Mouse (Mus musculus) cortical plate, adult 2 months (tissue): ENCODE data around the gene Gys2. TPM values are rescaled to one million over a fixed set of nuclear protein-coding genes. Genes with fewer than 3 reads are reported as not detected.
"Not testable (repeated sequence)": the region's sequence is repeated elsewhere in the genome, so short reads cannot be mapped to it uniquely, and the experiment has no call there.

Source experiments
- H3K27ac ChIP-seq: fragments of 200-500 bp; 2 replicates; pipeline ENCODE4 v1.5.1; 2012; ENCODE audit warnings: low read length, control low read depth, inconsistent platforms; ENCODE audit not compliant: insufficient read depth
- H3K4me1 ChIP-seq: fragments of 200-500 bp; 2 replicates; pipeline ENCODE4 v1.6.1; 2011; ENCODE audit warnings: low read length; ENCODE audit not compliant: control insufficient read depth, insufficient read depth
- H3K4me3 ChIP-seq: fragments of 200-500 bp; 2 replicates; pipeline ENCODE4 v1.5.1; 2011; ENCODE audit warnings: mild to moderate bottlenecking, low read length, control low read depth; ENCODE audit not compliant: insufficient read depth
- CTCF ChIP-seq: fragments of 200-500 bp; IDR thresholded peaks from 2 replicates; pipeline ENCODE4 v1.5.1; 2011; ENCODE audit warnings: mild to moderate bottlenecking, control low read depth, low read length; ENCODE audit not compliant: insufficient read depth; ENCODE audit errors: extremely low read depth
- POLR2A ChIP-seq: fragments of 200-500 bp; IDR thresholded peaks from 2 replicates; pipeline ENCODE4 v1.6.1; 2011; ENCODE audit warnings: mild to moderate bottlenecking, low read length, control low read depth; ENCODE audit not compliant: insufficient read depth; ENCODE audit errors: extremely low read depth
- polyA plus RNA-seq: library from polyadenylated mRNA; depleted of rRNA; stranded (reverse); fragments of >200 nt; gene quantifications from 2 replicates; pipeline ENCODE4 v1.2.3, GENCODE M21; 2012; rRNA removed

The Gys2 gene
- polyA plus RNA-seq = 0.13 TPM in 1 of 2 replicates, not detected in the other

- H3K27ac ChIP-seq = no peak within 1 kb of the TSS
- TF ChIP-seq CTCF = no peak
- no peak within 1 kb of the TSS for H3K4me3 ChIP-seq
- H3K4me1 ChIP-seq = no peaks in the 10 kb centered on the region
These were observed at the start of gene Gys2 for GRCm38 (mm10) chr6:142472801-142473203. Gene Gys2, minus strand, starts transcription at chr6:142473109.

- H3K4me1 ChIP-seq = no peaks in the 10 kb centered on the region
- no peak for TF ChIP-seq POLR2A
- no peak for TF ChIP-seq CTCF
- H3K27ac ChIP-seq = no peak overlapping the region
- no peak overlapping the region for H3K4me3 ChIP-seq
These were observed 48.7 kb upstream of the Gys2 start for GRCm38 (mm10) chr6:142521591-142522110.

GRCm38 (mm10) chr6:142519110-142519509 lies 46.2 kb upstream of the Gys2 start:
- no peak overlapping the region for H3K27ac ChIP-seq
- H3K4me1 ChIP-seq = peaks cover 1% of the 10 kb centered on the region
- TF ChIP-seq POLR2A (no peak), CTCF (peak; percentile 48; the same call in 1 of the 2 replicates)
- no peak overlapping the region for H3K4me3 ChIP-seq

- H3K4me3 ChIP-seq, H3K27ac ChIP-seq, H3K4me1 ChIP-seq: not testable (repeated sequence)
These were observed 42.5 kb upstream of the Gys2 start for GRCm38 (mm10) chr6:142515379-142515778.

GRCm38 (mm10) chr6:142514912-142515311 lies 42.0 kb upstream of the Gys2 start:
- peak; percentile 46 for TF ChIP-seq CTCF
- TF ChIP-seq POLR2A = no peak
- H3K4me3 ChIP-seq = no peak overlapping the region
- peaks cover 1% of the 10 kb centered on the region for H3K4me1 ChIP-seq
- no peak overlapping the region for H3K27ac ChIP-seq

GRCm38 (mm10) chr6:142512902-142513301 lies 40.0 kb upstream of the Gys2 start:
- H3K4me1 ChIP-seq = peaks cover 1% of the 10 kb centered on the region
- no peak for TF ChIP-seq POLR2A
- no peak for TF ChIP-seq CTCF
- H3K27ac ChIP-seq = no peak overlapping the region

GRCm38 (mm10) chr6:142511516-142512135 lies 38.7 kb upstream of the Gys2 start:
- TF ChIP-seq POLR2A (no peak), CTCF (no peak)

More at GRCm38 (mm10) chr6:142512902-142513301, 40.0 kb upstream of the Gys2 start:
- no peak overlapping the region for H3K4me3 ChIP-seq

GRCm38 (mm10) chr6:142508663-142509062 lies 35.8 kb upstream of the Gys2 start:
- H3K27ac ChIP-seq = 0 out of 2 replicates have a peak overlapping the region, but pooled peaks have one; percentile 55
- H3K4me1 ChIP-seq = peaks cover 7% of the 10 kb centered on the region
- TF ChIP-seq POLR2A (no peak), CTCF (no peak)
- no peak overlapping the region for H3K4me3 ChIP-seq

More at GRCm38 (mm10) chr6:142511516-142512135, 38.7 kb upstream of the Gys2 start:
- Histone ChIP-seq H3K4me1 (peaks cover 1% of the 10 kb centered on the region), H3K4me3 (no peak overlapping the region), H3K27ac (no peak overlapping the region)

- peaks cover 8% of the 10 kb centered on the region for H3K4me1 ChIP-seq
These were observed 34.9 kb upstream of the Gys2 start, which contains the start of gene Ldhb for GRCm38 (mm10) chr6:142507785-142508162. Gene Ldhb, minus strand, starts transcription at chr6:142507957.

GRCm38 (mm10) chr6:142507033-142507784 lies 34.3 kb upstream of the Gys2 start:
- peaks cover 8% of the 10 kb centered on the region for H3K4me1 ChIP-seq
- no peak for TF ChIP-seq POLR2A
- no peak for TF ChIP-seq CTCF
- H3K4me3 ChIP-seq = peak overlapping the region; percentile 95
- H3K27ac ChIP-seq = peak overlapping the region; percentile 76

More at GRCm38 (mm10) chr6:142507785-142508162, 34.9 kb upstream of the Gys2 start, which contains the start of gene Ldhb:
- Histone ChIP-seq H3K4me3 (peak within 1 kb of the TSS; percentile 95), H3K27ac (peak within 1 kb of the TSS; percentile 76)
- TF ChIP-seq CTCF = no peak
- peak; percentile 98 for TF ChIP-seq POLR2A
